Mouse (Mus musculus): Measurements from ENCODE around the gene Wrnip1. TPM values are rescaled to one million over a fixed set of nuclear protein-coding genes. Genes with fewer than 3 reads are reported as not detected.

Wrnip1 gene
- total and polyA plus RNA-seq, 2 experiments from 2014 or later: 11.2 to 33.1 TPM

DNA sequence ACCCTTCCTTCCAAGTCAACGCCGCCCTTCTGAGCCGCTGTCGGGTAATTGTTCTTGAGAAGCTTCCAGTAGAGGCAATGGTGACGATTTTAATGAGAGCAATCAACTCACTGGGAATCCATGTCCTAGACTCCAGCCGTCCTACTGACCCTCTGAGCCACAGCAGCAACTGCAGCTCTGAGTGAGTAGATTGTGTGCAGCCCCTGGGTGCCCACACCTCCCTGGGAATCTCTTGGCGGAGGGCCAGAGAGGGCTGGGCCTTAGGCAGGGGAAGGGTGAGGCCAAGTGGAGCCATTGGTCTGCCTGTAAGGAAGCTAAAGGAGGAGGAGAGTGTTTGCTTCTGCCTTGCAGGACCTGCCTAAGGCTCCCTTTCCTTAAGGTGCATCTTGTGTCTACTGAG lies 5.0 kb downstream of the Wrnip1 start:
- H3K27ac ChIP-seq (ENCODE audit: low read depth): 0 out of 2 replicates have a peak overlapping the region, but pooled peaks have one; percentile 20
- WGBS: 50% methylated on average over 7 of the region's 7 CpGs
- no peak for ATAC-seq (ENCODE audit: insufficient read depth, low read depth)

GRCm38 (mm10) chr13:32807624-32808023 lies 5.8 kb downstream of the Wrnip1 start:
- no peak for DNase-seq (ENCODE audit: low spot score)
- no peaks in the 10 kb centered on the region for H3K27me3 ChIP-seq (ENCODE audit: control insufficient read depth, insufficient read depth, low read length)
- H3K27ac ChIP-seq (ENCODE audit: low read depth): no peak overlapping the region
- peaks cover 45% of the 10 kb centered on the region for H3K36me3 ChIP-seq (replicated peaks; ENCODE audit: control insufficient read depth, insufficient read depth, low read length)
- 87% methylated on average over 3 of the region's 3 CpGs for WGBS
- H3K4me1 ChIP-seq (ENCODE audit: control insufficient read depth, insufficient read depth): peaks cover 30% of the 10 kb centered on the region
- no peak for TF ChIP-seq EP300 (IDR thresholded peaks at IDR 0.05; ENCODE audit: low read depth)
- TF ChIP-seq CTCF (IDR thresholded peaks at IDR 0.05; ENCODE audit: low read depth): no peak
- no peak overlapping the region for H3K4me2 ChIP-seq (ENCODE audit: low read depth, low read length)
- no peaks in the 10 kb centered on the region for H3K9me3 ChIP-seq (replicated peaks; ENCODE audit: control insufficient read depth, low read length)
- ATAC-seq (ENCODE audit: insufficient read depth, low read depth): no peak
- H3K4me3 ChIP-seq (ENCODE audit: low read depth, low read length): no peak overlapping the region
- no peak overlapping the region for H3K9ac ChIP-seq (replicated peaks; ENCODE audit: low read depth, low read length)

More for the DNA sequence above, 5.0 kb downstream of the Wrnip1 start:
- Histone ChIP-seq H3K4me2 (ENCODE audit: low read depth, low read length) (no peak overlapping the region), H3K9ac (replicated peaks; ENCODE audit: low read depth, low read length) (no peak overlapping the region), H3K27me3 (ENCODE audit: control insufficient read depth, insufficient read depth, low read length) (no peaks in the 10 kb centered on the region), H3K36me3 (replicated peaks; ENCODE audit: control insufficient read depth, insufficient read depth, low read length) (peaks cover 44% of the 10 kb centered on the region), H3K9me3 (replicated peaks; ENCODE audit: control insufficient read depth, low read length) (no peaks in the 10 kb centered on the region), H3K4me3 (ENCODE audit: low read depth, low read length) (no peak overlapping the region), H3K4me1 (ENCODE audit: control insufficient read depth, insufficient read depth) (peaks cover 27% of the 10 kb centered on the region)
- no peak for TF ChIP-seq CTCF (IDR thresholded peaks at IDR 0.05; ENCODE audit: low read depth)
- no peak for TF ChIP-seq EP300 (IDR thresholded peaks at IDR 0.05; ENCODE audit: low read depth)
- DNase-seq (ENCODE audit: low spot score): peak; percentile 23

GRCm38 (mm10) chr13:32819241-32819640 lies 17.4 kb downstream of the Wrnip1 start:
- H3K9me3 ChIP-seq (replicated peaks; ENCODE audit: control insufficient read depth, low read length): no peaks in the 10 kb centered on the region
- H3K9ac ChIP-seq (replicated peaks; ENCODE audit: low read depth, low read length): no peak overlapping the region
- no peak overlapping the region for H3K4me2 ChIP-seq (ENCODE audit: low read depth, low read length)
- H3K36me3 ChIP-seq (replicated peaks; ENCODE audit: control insufficient read depth, insufficient read depth, low read length): peaks cover 81% of the 10 kb centered on the region
- no peaks in the 10 kb centered on the region for H3K27me3 ChIP-seq (ENCODE audit: control insufficient read depth, insufficient read depth, low read length)
- DNase-seq (ENCODE audit: low spot score): no peak
- no peak for TF ChIP-seq EP300 (IDR thresholded peaks at IDR 0.05; ENCODE audit: low read depth)
- no peak for TF ChIP-seq CTCF (IDR thresholded peaks at IDR 0.05; ENCODE audit: low read depth)
- H3K4me3 ChIP-seq (ENCODE audit: low read depth, low read length): no peak overlapping the region
- H3K27ac ChIP-seq (ENCODE audit: low read depth): no peak overlapping the region
- WGBS: 95% methylated on average over 3 of the region's 3 CpGs
- no peak for ATAC-seq (ENCODE audit: insufficient read depth, low read depth)
- H3K4me1 ChIP-seq (ENCODE audit: control insufficient read depth, insufficient read depth): no peaks in the 10 kb centered on the region

DNA sequence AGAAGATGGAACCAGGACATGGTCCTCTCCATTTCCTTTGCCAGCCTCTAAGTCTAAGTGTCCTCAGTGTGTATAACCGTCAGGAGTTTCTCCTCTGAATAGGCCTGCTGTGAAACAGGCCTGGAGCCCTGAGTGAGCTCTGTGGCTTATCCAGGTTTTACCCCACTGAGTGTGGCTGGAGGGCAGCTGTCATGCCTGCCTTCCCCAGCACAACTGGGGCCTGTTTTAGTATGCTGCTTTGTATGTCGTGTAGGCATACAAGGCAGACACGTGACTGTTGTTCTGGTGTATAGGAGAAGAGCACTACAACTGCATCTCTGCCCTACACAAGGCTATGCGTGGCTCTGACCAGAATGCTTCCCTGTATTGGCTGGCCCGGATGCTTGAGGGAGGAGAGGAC lies 18.1 kb downstream of the Wrnip1 start:
- DNase-seq (ENCODE audit: low spot score) (no peak), ATAC-seq (ENCODE audit: insufficient read depth, low read depth) (no peak)
- Histone ChIP-seq H3K27ac (ENCODE audit: low read depth) (no peak overlapping the region), H3K9me3 (replicated peaks; ENCODE audit: control insufficient read depth, low read length) (no peaks in the 10 kb centered on the region), H3K4me3 (ENCODE audit: low read depth, low read length) (no peak overlapping the region), H3K4me1 (ENCODE audit: control insufficient read depth, insufficient read depth) (no peaks in the 10 kb centered on the region), H3K36me3 (replicated peaks; ENCODE audit: control insufficient read depth, insufficient read depth, low read length) (peaks cover 75% of the 10 kb centered on the region), H3K27me3 (ENCODE audit: control insufficient read depth, insufficient read depth, low read length) (no peaks in the 10 kb centered on the region), H3K4me2 (ENCODE audit: low read depth, low read length) (no peak overlapping the region), H3K9ac (replicated peaks; ENCODE audit: low read depth, low read length) (no peak overlapping the region)
- 90% methylated on average over 5 of the region's 5 CpGs for WGBS
- TF ChIP-seq CTCF (IDR thresholded peaks at IDR 0.05; ENCODE audit: low read depth) (no peak), EP300 (IDR thresholded peaks at IDR 0.05; ENCODE audit: low read depth) (no peak)

- Histone ChIP-seq H3K9me3 (replicated peaks; ENCODE audit: control insufficient read depth, low read length) (no peaks in the 10 kb centered on the region), H3K4me2 (ENCODE audit: low read depth, low read length) (no peak overlapping the region), H3K27ac (ENCODE audit: low read depth) (no peak overlapping the region), H3K27me3 (ENCODE audit: control insufficient read depth, insufficient read depth, low read length) (no peaks in the 10 kb centered on the region), H3K36me3 (replicated peaks; ENCODE audit: control insufficient read depth, insufficient read depth, low read length) (peaks cover 59% of the 10 kb centered on the region), H3K4me1 (ENCODE audit: control insufficient read depth, insufficient read depth) (no peaks in the 10 kb centered on the region), H3K4me3 (ENCODE audit: low read depth, low read length) (no peak overlapping the region), H3K9ac (replicated peaks; ENCODE audit: low read depth, low read length) (no peak overlapping the region)
- no peak for ATAC-seq (ENCODE audit: insufficient read depth, low read depth)
- WGBS: over 99% methylated on average over 4 of the region's 4 CpGs
- TF ChIP-seq CTCF (IDR thresholded peaks at IDR 0.05; ENCODE audit: low read depth) (no peak), EP300 (IDR thresholded peaks at IDR 0.05; ENCODE audit: low read depth) (no peak)
- no peak for DNase-seq (ENCODE audit: low spot score)
These were observed 19.8 kb downstream of the Wrnip1 start for GRCm38 (mm10) chr13:32821671-32822070.

- 75% methylated on average over 6 of the region's 6 CpGs for WGBS
- H3K36me3 ChIP-seq (replicated peaks; ENCODE audit: control insufficient read depth, insufficient read depth, low read length): peaks cover 48% of the 10 kb centered on the region
- TF ChIP-seq CTCF (IDR thresholded peaks at IDR 0.05; ENCODE audit: low read depth) (no peak), EP300 (IDR thresholded peaks at IDR 0.05; ENCODE audit: low read depth) (no peak)
These were observed 21.3 kb downstream of the Wrnip1 start for GRCm38 (mm10) chr13:32823126-32823525.

More at GRCm38 (mm10) chr13:32823126-32823525, 21.3 kb downstream of the Wrnip1 start:
- ATAC-seq (ENCODE audit: insufficient read depth, low read depth) (no peak), DNase-seq (ENCODE audit: low spot score) (no peak)
- Histone ChIP-seq H3K4me3 (ENCODE audit: low read depth, low read length) (no peak overlapping the region), H3K4me1 (ENCODE audit: control insufficient read depth, insufficient read depth) (no peaks in the 10 kb centered on the region), H3K27ac (ENCODE audit: low read depth) (no peak overlapping the region), H3K27me3 (ENCODE audit: control insufficient read depth, insufficient read depth, low read length) (no peaks in the 10 kb centered on the region), H3K9ac (replicated peaks; ENCODE audit: low read depth, low read length) (no peak overlapping the region), H3K4me2 (ENCODE audit: low read depth, low read length) (no peak overlapping the region), H3K9me3 (replicated peaks; ENCODE audit: control insufficient read depth, low read length) (no peaks in the 10 kb centered on the region)

Data from heart, postnatal 0 days (tissue).